Mouse (Mus musculus) CH12.LX (cell line): ENCODE measurements around the gene 1700125H20Rik. TPM values are rescaled to one million over a fixed set of nuclear protein-coding genes. Genes with fewer than 3 reads are reported as not detected.

Source experiments
- DNase-seq: peaks from one replicate; pipeline ENCODE4 v3.0.0-alpha.2; 2013; ENCODE audit errors: extremely low read depth
- H3K27ac ChIP-seq: 2 replicates; pipeline ENCODE4 v1.5.1; 2012; ENCODE audit warnings: low read depth, mild to moderate bottlenecking, control low read depth, moderate library complexity; ENCODE audit not compliant: insufficient read depth
- H3K27me3 ChIP-seq: replicated peaks from 2 replicates; pipeline ENCODE3; 2012; ENCODE audit warnings: inconsistent platforms
- H3K36me3 ChIP-seq, 2 experiments: replicated peaks in 1 of 2; 2 replicates each; pipeline versions ENCODE3 to v1.6.1; 2012; ENCODE audit warnings: inconsistent platforms in 1 of 2, low read length in 1 of 2, mild to moderate bottlenecking in 1 of 2, mixed read lengths in 1 of 2, moderate library complexity in 1 of 2; ENCODE audit not compliant: control insufficient read depth in 1 of 2, insufficient read depth in 1 of 2
- H3K4me1 ChIP-seq, 2 experiments: 2 replicates each; pipeline ENCODE4 v1.6.1; 2012; ENCODE audit warnings: inconsistent platforms in 1 of 2, moderate library complexity in 1 of 2; ENCODE audit not compliant: insufficient read depth in 2 of 2, control insufficient read depth in 1 of 2
- H3K4me2 ChIP-seq: 2 replicates; pipeline ENCODE4 v1.6.1; 2012; ENCODE audit warnings: low read depth, mild to moderate bottlenecking, control low read depth; ENCODE audit not compliant: poor library complexity, insufficient read depth, severe bottlenecking
- H3K4me3 ChIP-seq, 3 experiments: fragments of 150-350 bp in 1 of 3; sonication (generic) in 1 of 3; replicated peaks in 1 of 3; 2 replicates each; pipeline versions ENCODE3 to v1.5.1; 2011 to 2012; ENCODE audit warnings: low read depth in 2 of 3, low read length in 2 of 3, mild to moderate bottlenecking in 2 of 3, moderate library complexity in 2 of 3, control low read depth in 1 of 3, improper control_type of control experiment in 1 of 3, inconsistent platforms in 1 of 3, mixed read lengths in 1 of 3; ENCODE audit not compliant: poor library complexity in 1 of 3
- H3K79me2 ChIP-seq: replicated peaks from 2 replicates; pipeline ENCODE4 v1.6.1; 2012; ENCODE audit warnings: mild to moderate bottlenecking, moderate library complexity; ENCODE audit not compliant: control insufficient read depth, poor library complexity, insufficient read depth, severe bottlenecking; ENCODE audit errors: extremely low read depth
- H3K9ac ChIP-seq: 2 replicates; pipeline ENCODE4 v1.6.1; 2012; ENCODE audit warnings: low read depth, mild to moderate bottlenecking, control low read depth, moderate library complexity; ENCODE audit not compliant: insufficient read depth
- H3K9me3 ChIP-seq: replicated peaks from 2 replicates; pipeline ENCODE3; 2012; ENCODE audit warnings: low read length, inconsistent platforms, mixed read lengths
- BHLHE40 ChIP-seq: IDR thresholded peaks from 2 replicates; pipeline ENCODE4 v1.6.1; 2011; ENCODE audit warnings: mild to moderate bottlenecking, low read depth, low read length, improper control_type of control experiment
- CHD1 ChIP-seq: IDR thresholded peaks from 2 replicates; pipeline ENCODE4 v1.6.1; 2012; ENCODE audit warnings: low read depth, low read length, improper control_type of control experiment, inconsistent platforms
- CHD2 ChIP-seq: IDR thresholded peaks from 2 replicates; pipeline ENCODE4 v1.6.1; 2011; ENCODE audit warnings: low read length, improper control_type of control experiment
- CTCF ChIP-seq, 2 experiments: IDR thresholded peaks in 1 of 2; conservative IDR thresholded peaks in 1 of 2; 2 replicates each; pipeline ENCODE4 v1.5.1; 2011 to 2012; ENCODE audit warnings: low read depth in 2 of 2, low read length in 2 of 2, improper control_type of control experiment in 1 of 2, inconsistent platforms in 1 of 2, mild to moderate bottlenecking in 1 of 2, moderate library complexity in 1 of 2
- E2F4 ChIP-seq: IDR thresholded peaks from 2 replicates; pipeline ENCODE4 v1.6.1; 2011; ENCODE audit warnings: low read depth, low read length, improper control_type of control experiment; ENCODE audit not compliant: insufficient replicate concordance
- ELF1 ChIP-seq: IDR thresholded peaks from 2 replicates; pipeline ENCODE4 v1.6.1; 2014; ENCODE audit warnings: low read depth, mild to moderate bottlenecking, inconsistent platforms, low read length, improper control_type of control experiment
- EP300 ChIP-seq: IDR thresholded peaks from 2 replicates; pipeline ENCODE4 v1.6.1; 2011; ENCODE audit warnings: low read length, improper control_type of control experiment
- ETS1 ChIP-seq: conservative IDR thresholded peaks from 2 replicates; pipeline ENCODE4 v1.6.1; 2012; ENCODE audit warnings: low read depth, mild to moderate bottlenecking, inconsistent platforms, low read length, improper control_type of control experiment, moderate library complexity
- GABPA ChIP-seq: IDR thresholded peaks from 2 replicates; pipeline ENCODE4 v1.6.1; 2012; ENCODE audit warnings: low read depth, low read length, improper control_type of control experiment, inconsistent platforms; ENCODE audit not compliant: insufficient replicate concordance
- HCFC1 ChIP-seq: IDR thresholded peaks from 2 replicates; pipeline ENCODE4 v1.6.1; 2012; ENCODE audit warnings: low read depth, mild to moderate bottlenecking, inconsistent platforms, low read length, improper control_type of control experiment
- IRF4 ChIP-seq: IDR thresholded peaks from 2 replicates; pipeline ENCODE4 v1.6.1; 2014; ENCODE audit warnings: low read depth, mild to moderate bottlenecking, inconsistent platforms, low read length, improper control_type of control experiment
- JUN ChIP-seq: IDR thresholded peaks from 2 replicates; pipeline ENCODE4 v1.6.1; 2011; ENCODE audit warnings: low read depth, mild to moderate bottlenecking, low read length, improper control_type of control experiment, moderate library complexity; ENCODE audit not compliant: insufficient read depth
- JUND ChIP-seq: conservative IDR thresholded peaks from 2 replicates; pipeline ENCODE4 v1.6.1; 2011; ENCODE audit warnings: low read depth, low read length, improper control_type of control experiment
- KAT2A ChIP-seq: IDR thresholded peaks from 2 replicates; pipeline ENCODE4 v1.6.1; 2012; ENCODE audit warnings: low read length, improper control_type of control experiment, inconsistent platforms; ENCODE audit not compliant: insufficient replicate concordance
- MAFK ChIP-seq: IDR thresholded peaks from 2 replicates; pipeline ENCODE4 v1.6.1; 2011; ENCODE audit warnings: low read length, improper control_type of control experiment; ENCODE audit not compliant: insufficient replicate concordance
- MAX ChIP-seq: IDR thresholded peaks from 2 replicates; pipeline ENCODE4 v1.6.1; 2011; ENCODE audit warnings: low read length, improper control_type of control experiment
- MAZ ChIP-seq: IDR thresholded peaks from 2 replicates; pipeline ENCODE4 v1.6.1; 2012; ENCODE audit warnings: low read depth, mild to moderate bottlenecking, inconsistent platforms, low read length, improper control_type of control experiment, moderate library complexity
- MEF2A ChIP-seq: IDR thresholded peaks from 2 replicates; pipeline ENCODE4 v1.6.1; 2014; ENCODE audit warnings: low read depth, mild to moderate bottlenecking, inconsistent platforms, low read length, improper control_type of control experiment, borderline replicate concordance
- MXI1 ChIP-seq: IDR thresholded peaks from 2 replicates; pipeline ENCODE4 v1.6.1; 2011; ENCODE audit warnings: mild to moderate bottlenecking, low read depth, low read length, improper control_type of control experiment
- MYC ChIP-seq: IDR thresholded peaks from 2 replicates; pipeline ENCODE4 v1.6.1; 2011; ENCODE audit warnings: low read depth, mild to moderate bottlenecking, improper control_type of control experiment, low read length
- NELFE ChIP-seq: IDR thresholded peaks from 2 replicates; pipeline ENCODE4 v1.6.1; 2011; ENCODE audit warnings: low read depth, low read length, improper control_type of control experiment
- NRF1 ChIP-seq: IDR thresholded peaks from 2 replicates; pipeline ENCODE4 v1.6.1; 2014; ENCODE audit warnings: low read depth, mild to moderate bottlenecking, inconsistent platforms, low read length, improper control_type of control experiment, moderate library complexity
- PAX5 ChIP-seq: IDR thresholded peaks from 2 replicates; pipeline ENCODE4 v1.6.1; 2012; ENCODE audit warnings: low read length, inconsistent platforms, mixed read lengths
- POLR2A ChIP-seq: IDR thresholded peaks from 2 replicates; pipeline ENCODE4 v1.6.1; 2011; ENCODE audit warnings: low read depth, mild to moderate bottlenecking, improper control_type of control experiment, low read length
- POLR2AphosphoS2 ChIP-seq: IDR thresholded peaks from 2 replicates; pipeline ENCODE4 v1.6.1; 2011; ENCODE audit warnings: low read depth, low read length, improper control_type of control experiment
- RAD21 ChIP-seq: IDR thresholded peaks from 2 replicates; pipeline ENCODE4 v1.6.1; 2011; ENCODE audit warnings: low read depth, mild to moderate bottlenecking, low read length, improper control_type of control experiment, moderate library complexity
- RCOR1 ChIP-seq: conservative IDR thresholded peaks from 2 replicates; pipeline ENCODE4 v1.6.1; 2012; ENCODE audit warnings: low read depth, mild to moderate bottlenecking, inconsistent platforms, low read length, improper control_type of control experiment
- SIN3A ChIP-seq: IDR thresholded peaks from 2 replicates; pipeline ENCODE4 v1.6.1; 2012; ENCODE audit warnings: low read length, improper control_type of control experiment, inconsistent platforms
- SMC3 ChIP-seq: IDR thresholded peaks from 2 replicates; pipeline ENCODE4 v1.6.1; 2011; ENCODE audit warnings: low read depth, low read length, improper control_type of control experiment
- TBP ChIP-seq: conservative IDR thresholded peaks from 2 replicates; pipeline ENCODE4 v1.6.1; 2011; ENCODE audit warnings: low read depth, low read length, improper control_type of control experiment
- TCF12 ChIP-seq: IDR thresholded peaks from 2 replicates; pipeline ENCODE4 v1.6.1; 2014; ENCODE audit warnings: low read depth, mild to moderate bottlenecking, inconsistent platforms, low read length, improper control_type of control experiment
- UBTF ChIP-seq: IDR thresholded peaks from 2 replicates; pipeline ENCODE4 v1.6.1; 2012; ENCODE audit warnings: low read depth, mild to moderate bottlenecking, inconsistent platforms, low read length, improper control_type of control experiment, moderate library complexity
- USF1 ChIP-seq: IDR thresholded peaks from 2 replicates; pipeline ENCODE4 v1.6.1; 2014; ENCODE audit warnings: low read depth, mild to moderate bottlenecking, inconsistent platforms, low read length, improper control_type of control experiment
- USF2 ChIP-seq: conservative IDR thresholded peaks from 2 replicates; pipeline ENCODE4 v1.6.1; 2011; ENCODE audit warnings: low read depth, low read length, improper control_type of control experiment
- ZC3H11A ChIP-seq: IDR thresholded peaks from 2 replicates; pipeline ENCODE4 v1.6.1; 2012; ENCODE audit warnings: low read depth, mild to moderate bottlenecking, inconsistent platforms, low read length, improper control_type of control experiment
- ZKSCAN1 ChIP-seq: IDR thresholded peaks from 2 replicates; pipeline ENCODE4 v1.6.1; 2012; ENCODE audit warnings: low read depth, inconsistent platforms, low read length, improper control_type of control experiment, borderline replicate concordance
- ZMIZ1 ChIP-seq: IDR thresholded peaks from 2 replicates; pipeline ENCODE4 v1.6.1; 2012; ENCODE audit warnings: low read depth, mild to moderate bottlenecking, inconsistent platforms, low read length, improper control_type of control experiment
- ZNF384 ChIP-seq: IDR thresholded peaks from 2 replicates; pipeline ENCODE4 v1.6.1; 2012; ENCODE audit warnings: low read depth, low read length, improper control_type of control experiment, inconsistent platforms
- dilution Hi-C: fragments of 300-500 bp; cut with MboI; formaldehyde crosslinking; loops from 2 replicates; pipeline ENCODE4 v1.14.3; 2020; ENCODE audit warnings: low sequenced_read_pairs; ENCODE audit not compliant: extremely low pct_unique_long_range_greater_than_20kb, extremely low pct_ligation_motif_present
- in situ Hi-C: fragments of 300-500 bp; cut with MboI; formaldehyde crosslinking; loops from 3 replicates; pipeline ENCODE4 v1.14.3; 2019; ENCODE audit warnings: low sequenced_read_pairs, low pct_ligation_motif_present, low pct_unique_long_range_greater_than_20kb, mixed read lengths
- polyA plus RNA-seq: library from polyadenylated mRNA; unstranded; fragments of >175 nt; gene quantifications from 2 replicates; pipeline ENCODE4 v1.2.1, GENCODE M21; 2012; ENCODE audit warnings: low read depth; ENCODE audit not compliant: insufficient read length
- total RNA-seq, 2 experiments: library from RNA; depleted of rRNA; stranded (reverse); fragments of 300-350 nt in 1 of 2; fragments of >200 nt in 1 of 2; gene quantifications; 2 replicates each; pipeline ENCODE4 v1.2.3; 2012 to 2014

The 1700125H20Rik gene
- total RNA-seq (2012; rRNA removed), result 0.17 TPM in 1 of 2 replicates, not detected in the other
- not detected in 2 replicates for total RNA-seq (2014; rRNA removed)
- not detected in 2 replicates for polyA plus RNA-seq

- Histone ChIP-seq H3K27me3 (peaks cover 2% of the 10 kb centered on the region), H3K79me2 (no peaks in the 10 kb centered on the region), H3K27ac (no peak within 1 kb of the TSS), H3K9ac (no peak within 1 kb of the TSS), H3K4me1 (peaks cover 2 to 28% of the 10 kb centered on the region in 2 experiments; a peak in 3 of 4 replicates), H3K36me3 (no peaks in the 10 kb centered on the region), H3K4me2 (peak within 1 kb of the TSS; percentile 85), H3K4me3 (peak within 1 kb of the TSS in 2 of 3 experiments; percentile 13 to 21), H3K9me3 (no peaks in the 10 kb centered on the region)
- dilution Hi-C loops (no loop called here), in situ Hi-C loops (loop anchor here (10.0 kb wide), 2 partner anchors 165 to 355 kb away; no protein-coding TSS in a partner anchor)
- peak; percentile 91 for DNase-seq
- peak; percentile 62 for TF ChIP-seq ZC3H11A
- no peak for TF ChIP-seq RCOR1
- no peak; the same call in 1 of the 2 replicates for TF ChIP-seq NELFE
- peak; percentile 77 to 99 for TF ChIP-seq CTCF (conservative IDR thresholded peaks at IDR 0.05 in 1 of 2, IDR thresholded peaks at IDR 0.05 in 1 of 2; ENCODE audit: low read depth in 2 of 2, low read length in 2 of 2)
- TF ChIP-seq MAFK, result no peak
- TF ChIP-seq POLR2AphosphoS2, result no peak
- peak; percentile 92 for TF ChIP-seq SMC3
- TF ChIP-seq CHD1, result no peak
- 0 out of 2 replicates have a peak, but pooled peaks have one; percentile 19 for TF ChIP-seq SIN3A
- TF ChIP-seq GABPA, result no peak
- peak; percentile 54 for TF ChIP-seq ELF1
- TF ChIP-seq ZMIZ1, result 0 out of 2 replicates have a peak, but pooled peaks have one; percentile 19
- TF ChIP-seq ZNF384, result no peak
- TF ChIP-seq HCFC1, result no peak; the same call in 1 of the 2 replicates
- TF ChIP-seq MYC, result peak; percentile 75; the same call in 1 of the 2 replicates
- no peak for TF ChIP-seq KAT2A
- TF ChIP-seq MXI1, result peak; percentile 72; the same call in 1 of the 2 replicates
- peak; percentile 66; the same call in 1 of the 2 replicates for TF ChIP-seq MEF2A
- TF ChIP-seq TBP, result no peak
- no peak for TF ChIP-seq JUN
- no peak for TF ChIP-seq UBTF
- TF ChIP-seq TCF12, result peak; percentile 65
- no peak for TF ChIP-seq EP300
- TF ChIP-seq ETS1, result no peak
- TF ChIP-seq MAZ, result no peak
- TF ChIP-seq ZKSCAN1, result no peak
- TF ChIP-seq USF2, result no peak
- TF ChIP-seq POLR2A, result peak; percentile 23; the same call in 1 of the 2 replicates
- TF ChIP-seq IRF4, result peak; percentile 55; the same call in 1 of the 2 replicates
- TF ChIP-seq MAX, result peak; percentile 55; the same call in 1 of the 2 replicates
- no peak for TF ChIP-seq E2F4
- peak; percentile 45 for TF ChIP-seq NRF1
- peak; percentile 19; the same call in 1 of the 2 replicates for TF ChIP-seq BHLHE40
- TF ChIP-seq RAD21, result peak; percentile 94
- no peak for TF ChIP-seq JUND
- TF ChIP-seq PAX5, result no peak
- no peak for TF ChIP-seq USF1
- no peak for TF ChIP-seq CHD2
- TF ChIP-seq, all 38 proteins: peak for 16
These were observed at the start of gene 1700125H20Rik for GRCm38 (mm10) chr11:85170058-85170740. 1700125H20Rik (plus strand) TSS chr11:85170404.
